ENCODE assay signal across 19 mouse cellular contexts in genomic region chr5:129353549-129353948, GRCm38 (mm10).
A peak's percentile ranks its signal among the peaks of the same experiment; 100 is the strongest.
DNase-seq lines count a peak whose midpoint lies in the region; ATAC-seq and TF ChIP-seq lines count a peak whose summit lies in the region.
"Had no signal": no experiment of that assay in that cellular context is flagged by ENCODE, and none has a peak within 500 bp of the region (broad histone marks: within the 10 kb centered on the region; RNA-seq: fewer than 3 reads in every experiment).

No protein-coding gene starts in this region.

- peak overlapping the region; percentile 53; the same call in 1 of the 2 replicates for H3K27ac ChIP-seq in hindbrain, embryonic 12.5 days
- no peak overlapping the region for H3K27ac ChIP-seq in hindbrain, embryonic 11.5 days (ENCODE audit: low read depth, low read length)
- H3K27ac ChIP-seq in hindbrain, postnatal 0 days: peak overlapping the region; percentile 17; the same call in 1 of the 2 replicates
- H3K27ac ChIP-seq: forebrain, embryonic 12.5 days; limb, embryonic 12.5 days; liver, embryonic 13.5 days; lung, embryonic 15.5 days had no signal

- no peak overlapping the region for H3K9ac ChIP-seq in hindbrain, embryonic 12.5 days
- H3K9ac ChIP-seq in hindbrain, embryonic 11.5 days (ENCODE audit: low read depth, low read length): no peak overlapping the region
- H3K9ac ChIP-seq in hindbrain, postnatal 0 days (replicated peaks; ENCODE audit: low read length): no peak overlapping the region
- H3K9ac ChIP-seq: forebrain, embryonic 12.5 days; limb, embryonic 12.5 days; liver, embryonic 13.5 days; lung, embryonic 15.5 days had no signal

- no peaks in the 10 kb centered on the region for H3K9me3 ChIP-seq in hindbrain, embryonic 12.5 days (replicated peaks)
- no peaks in the 10 kb centered on the region for H3K9me3 ChIP-seq in hindbrain, embryonic 11.5 days (ENCODE audit: control insufficient read depth, low read length)
- H3K9me3 ChIP-seq in hindbrain, postnatal 0 days (ENCODE audit: low read length): no peaks in the 10 kb centered on the region
- H3K9me3 ChIP-seq: forebrain, embryonic 12.5 days; limb, embryonic 12.5 days; liver, embryonic 13.5 days; lung, embryonic 15.5 days had no signal

- DNase-seq in hindbrain, embryonic 11.5 days (ENCODE audit: low spot score): no peak
- DNase-seq in kidney, postnatal 4 days: peak; percentile 22 to 36
- DNase-seq in kidney, adult 9 months: no peak
- DNase-seq in R1 (ENCODE audit: low read depth, low spot score): peak; percentile 66
- peak; percentile 49 for DNase-seq in hindbrain, postnatal 0 days (ENCODE audit: low spot score)
- DNase-seq in adrenal gland, adult 2 months: no peak
- DNase-seq in cerebellum, adult 9-10 months: no peak
- DNase-seq: adrenal gland, postnatal 36 days; cerebellum, adult 9-11 months; heart, postnatal 14 days; kidney, adult 2 months; liver, embryonic 13.5 days; thymus, postnatal 4 days had no signal

- TF ChIP-seq CTCF in hindbrain, postnatal 0 days (IDR thresholded peaks at IDR 0.05; ENCODE audit: low read depth): no peak

- no peaks in the 10 kb centered on the region for H3K36me3 ChIP-seq in hindbrain, embryonic 12.5 days
- H3K36me3 ChIP-seq in hindbrain, embryonic 11.5 days (ENCODE audit: control insufficient read depth, insufficient read depth, low read length): no peaks in the 10 kb centered on the region
- H3K36me3 ChIP-seq in hindbrain, postnatal 0 days (ENCODE audit: insufficient read depth, low read length): no peaks in the 10 kb centered on the region
- H3K36me3 ChIP-seq: forebrain, embryonic 12.5 days; limb, embryonic 12.5 days; liver, embryonic 13.5 days; lung, embryonic 15.5 days had no signal

- ATAC-seq in hindbrain, embryonic 12.5 days (ENCODE audit: low FRiP score): peak; percentile 52
- ATAC-seq in hindbrain, embryonic 11.5 days (ENCODE audit: low FRiP score): no peak
- no peak for ATAC-seq in hindbrain, postnatal 0 days
- ATAC-seq: activated CD4-positive, CD25-positive, alpha-beta regulatory T cell, adult 4 months had no signal

- peaks cover 10% of the 10 kb centered on the region for H3K4me1 ChIP-seq in hindbrain, embryonic 12.5 days
- H3K4me1 ChIP-seq in hindbrain, embryonic 11.5 days (replicated peaks; ENCODE audit: control insufficient read depth, insufficient read depth, low read length): no peaks in the 10 kb centered on the region
- no peaks in the 10 kb centered on the region for H3K4me1 ChIP-seq in hindbrain, postnatal 0 days (ENCODE audit: insufficient read depth, low read length)
- H3K4me1 ChIP-seq: limb, embryonic 12.5 days; liver, embryonic 13.5 days; lung, embryonic 15.5 days had no signal

- no peaks in the 10 kb centered on the region for H3K27me3 ChIP-seq in hindbrain, embryonic 12.5 days
- no peaks in the 10 kb centered on the region for H3K27me3 ChIP-seq in hindbrain, embryonic 11.5 days (ENCODE audit: control insufficient read depth, insufficient read depth, low read length)
- H3K27me3 ChIP-seq in hindbrain, postnatal 0 days (ENCODE audit: insufficient read depth, low read length): no peaks in the 10 kb centered on the region
- H3K27me3 ChIP-seq: forebrain, embryonic 12.5 days; limb, embryonic 12.5 days; liver, embryonic 13.5 days; lung, embryonic 15.5 days had no signal

- H3K4me3 ChIP-seq in hindbrain, embryonic 12.5 days: no peak overlapping the region
- no peak overlapping the region for H3K4me3 ChIP-seq in hindbrain, embryonic 11.5 days (ENCODE audit: low read depth, low read length)
- H3K4me3 ChIP-seq in hindbrain, postnatal 0 days (ENCODE audit: low read length): no peak overlapping the region
- H3K4me3 ChIP-seq: forebrain, embryonic 12.5 days; limb, embryonic 12.5 days; liver, embryonic 13.5 days; lung, embryonic 15.5 days had no signal

- H3K4me2 ChIP-seq in hindbrain, embryonic 12.5 days (replicated peaks): no peak overlapping the region
- no peak overlapping the region for H3K4me2 ChIP-seq in hindbrain, embryonic 11.5 days (replicated peaks; ENCODE audit: low read depth, low read length)
- no peak overlapping the region for H3K4me2 ChIP-seq in hindbrain, postnatal 0 days (ENCODE audit: low read depth, low read length)
- H3K4me2 ChIP-seq: forebrain, embryonic 12.5 days; heart, embryonic 11.5 days; limb, embryonic 12.5 days; liver, embryonic 13.5 days; lung, embryonic 15.5 days had no signal

- WGBS in hindbrain, embryonic 12.5 days: 25% methylated on average over 9 of the region's 9 CpGs
- 38% methylated on average over 9 of the region's 9 CpGs for WGBS in hindbrain, embryonic 11.5 days
- WGBS in hindbrain, postnatal 0 days: 15% methylated on average over 9 of the region's 9 CpGs

Comparison
In these comparisons a context has a peak if more than half of its experiments do, and no peak if none do; other contexts are left out.
1. DNase-seq: peak in kidney, postnatal 4 days (2 of 2), R1 (single experiment) and hindbrain, postnatal 0 days (single experiment); none in hindbrain, embryonic 11.5 days (single experiment), kidney, adult 9 months (single experiment), adrenal gland, adult 2 months (single experiment) and cerebellum, adult 9-10 months (single experiment).